Mouse (Mus musculus) right cerebral cortex, adult 18-20 months (tissue): ENCODE measurements at regions not wholly inside any gene's neighbourhood (a gene's known extent, or its start where the extent isn't known, plus 50 kb on each side); places are given as distances from the start of the nearest gene placed in this dataset.

Source experiments
- DNase-seq: peaks from one replicate; pipeline ENCODE4 v3.0.0; 2022; ENCODE audit warnings: mixed read lengths

DNA sequence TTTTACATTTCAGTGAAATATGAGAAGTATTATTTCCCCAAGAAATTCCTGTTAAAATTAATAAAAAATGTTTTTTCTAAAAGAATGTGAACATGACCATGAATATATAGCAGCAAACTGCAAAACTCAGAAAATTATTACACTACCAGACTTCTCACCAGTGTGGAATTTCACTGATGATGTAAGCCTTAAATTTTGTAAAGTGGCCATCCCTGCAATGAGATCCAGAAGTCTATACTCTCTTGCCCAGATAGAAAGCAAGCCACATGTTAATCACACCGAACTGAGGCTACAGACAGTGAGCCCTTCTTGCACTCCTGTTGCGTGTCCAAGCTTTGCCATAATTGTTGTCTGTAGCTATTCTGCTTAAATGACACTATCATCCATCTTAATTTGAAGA lies 62.6 kb upstream of the P3h2 start:
- DNase-seq, result no peak

- DNase-seq, result no peak
These were observed 58.5 kb upstream of the P3h2 start for GRCm38 (mm10) chr16:26164066-26164465.

DNA sequence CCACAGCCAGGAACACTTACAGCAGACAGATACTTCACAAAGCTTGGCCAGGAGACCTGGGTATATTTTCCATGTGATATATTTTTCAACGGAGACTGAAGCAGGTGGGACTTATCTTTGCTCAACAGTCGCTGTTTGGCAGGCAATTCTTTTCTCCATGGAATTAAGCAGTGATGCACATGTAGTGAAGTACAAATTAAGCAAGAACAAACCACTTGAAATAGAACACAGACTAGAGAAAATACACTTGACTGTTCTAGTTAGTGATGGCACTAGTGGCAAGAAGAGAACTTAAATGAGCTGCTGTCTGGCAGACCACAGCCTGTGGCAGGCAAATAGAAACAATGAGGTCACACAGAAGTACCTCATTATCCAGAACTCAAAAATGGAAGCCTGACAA lies 57.8 kb upstream of the P3h2 start:
- no peak for DNase-seq

GRCm38 (mm10) chr16:26157606-26158005 lies 52.0 kb upstream of the P3h2 start:
- DNase-seq, result no peak
